Mouse (Mus musculus) urinary bladder, adult 18-20 months (tissue): ENCODE measurements around the gene Gm28308.

Experiments
- DNase-seq, 2 experiments: peaks; one replicate each; pipeline ENCODE4 v3.0.0; 2022; ENCODE audit warnings: low spot score in 2 of 2, mixed read lengths in 2 of 2

Gm28308 gene

DNA sequence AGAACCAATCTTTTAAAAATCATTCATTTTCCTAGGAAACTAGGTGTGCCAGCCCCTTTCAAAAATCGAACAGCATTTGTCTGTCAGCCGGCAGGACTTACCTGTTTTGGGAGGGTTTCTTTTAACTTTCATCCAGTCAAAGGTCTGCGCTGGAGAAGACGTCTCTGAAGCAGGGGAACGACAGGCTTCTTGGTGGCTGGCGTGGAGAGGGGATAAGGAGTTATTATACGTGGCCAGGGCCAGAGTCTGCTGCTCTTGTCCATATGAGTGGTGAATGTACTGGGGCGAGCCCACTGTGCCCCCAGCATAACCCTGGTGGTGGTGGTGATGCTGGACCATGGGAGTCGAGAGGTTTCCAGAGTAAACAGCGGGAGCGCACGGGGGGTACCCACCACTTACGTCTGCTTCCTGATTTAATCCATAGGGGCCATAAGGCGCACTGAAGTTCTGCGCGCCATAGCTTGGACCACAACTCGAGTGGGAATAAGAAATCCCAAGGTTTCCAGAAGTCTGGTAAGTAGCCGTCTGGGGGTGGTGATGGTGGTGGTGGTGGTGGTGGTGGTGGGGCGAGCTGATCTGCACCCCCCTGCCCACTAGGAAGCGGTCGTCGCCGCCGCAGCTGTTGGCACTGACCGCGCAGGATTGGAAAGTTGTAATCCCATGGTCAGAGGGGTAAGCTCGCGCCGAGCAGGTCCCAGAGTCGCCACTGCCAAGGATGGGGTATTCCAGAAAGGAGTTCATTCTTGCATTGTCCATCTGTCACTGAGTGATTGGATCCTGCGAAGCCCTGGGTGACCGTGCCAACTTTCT is 55.5 kb downstream of the Gm28308 start:
- DNase-seq = no peak

- DNase-seq = no peak
These were observed 56.5 kb downstream of the Gm28308 start for GRCm38 (mm10) chr6:52156551-52157200.

DNA sequence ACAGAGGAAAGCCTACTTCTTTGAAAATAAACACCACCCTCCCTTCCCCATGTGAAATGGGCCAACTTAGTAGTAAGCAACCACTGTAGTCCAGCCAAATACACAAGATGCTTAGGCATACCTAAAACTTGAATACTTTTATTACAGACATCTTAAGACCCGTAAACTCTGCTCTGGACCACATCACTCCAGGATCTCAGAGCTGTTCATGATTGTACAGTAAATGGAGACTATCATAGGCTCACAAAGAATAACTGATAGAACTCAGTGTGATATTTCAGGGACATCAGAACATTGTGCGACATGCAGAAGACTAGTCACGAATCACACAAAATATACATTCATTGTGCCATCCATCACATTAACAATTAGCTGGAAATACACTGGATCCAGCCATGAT is 57.7 kb downstream of the Gm28308 start:
- no peak for DNase-seq

GRCm38 (mm10) chr6:52154044-52154443 is 59.1 kb downstream of the Gm28308 start:
- DNase-seq = no peak

DNA sequence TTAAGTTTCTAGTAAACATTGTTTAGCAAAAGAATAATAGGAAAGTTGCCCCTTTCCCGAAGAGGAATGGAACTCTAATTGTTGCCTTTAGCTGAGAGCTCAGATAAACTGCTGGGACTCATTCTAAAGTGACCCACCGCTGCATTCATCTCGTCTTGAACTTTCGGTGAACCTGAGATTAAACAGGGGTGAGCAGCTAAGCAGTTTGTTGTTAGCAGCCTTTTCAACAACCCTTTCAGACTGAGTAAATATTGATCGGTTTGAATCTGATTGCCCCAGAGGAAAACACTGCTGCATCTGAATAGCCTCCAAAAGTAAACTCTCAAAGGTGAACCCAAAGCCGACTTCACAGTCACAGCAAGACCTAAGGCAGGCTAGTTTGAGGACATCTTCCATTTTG is 59.9 kb downstream of the Gm28308 start:
- no peak for DNase-seq

GRCm38 (mm10) chr6:52152226-52153193 is 60.6 kb downstream of the Gm28308 start:
- DNase-seq = no peak

- no peak for DNase-seq
These were observed 61.6 kb downstream of the Gm28308 start for GRCm38 (mm10) chr6:52151571-52151970.

GRCm38 (mm10) chr6:52150401-52150966 is 62.7 kb downstream of the Gm28308 start:
- DNase-seq = no peak

GRCm38 (mm10) chr6:52139115-52139514 is 74.0 kb downstream of the Gm28308 start:
- no peak for DNase-seq

DNA sequence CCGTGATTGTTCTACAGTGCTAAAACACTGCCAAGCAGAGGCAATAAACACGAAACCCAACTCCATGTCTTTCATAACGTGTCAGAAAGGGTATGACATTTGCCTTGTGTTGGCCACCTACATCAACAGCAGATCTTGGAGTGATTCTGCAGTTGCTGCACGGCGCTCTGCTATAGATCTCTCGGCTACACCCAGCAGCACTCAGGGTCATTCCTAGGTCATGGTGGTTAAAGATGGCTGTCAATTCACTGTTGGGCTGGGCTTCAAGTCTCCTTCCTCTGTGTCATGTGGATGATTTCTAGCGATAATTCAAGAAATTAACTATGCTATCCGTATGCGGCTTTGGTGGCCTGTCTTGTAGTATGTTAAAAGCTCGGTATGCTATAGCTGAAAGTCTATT is 74.6 kb downstream of the Gm28308 start:
- DNase-seq = no peak

GRCm38 (mm10) chr6:52137841-52138535 is 75.2 kb downstream of the Gm28308 start:
- no peak for DNase-seq

DNA sequence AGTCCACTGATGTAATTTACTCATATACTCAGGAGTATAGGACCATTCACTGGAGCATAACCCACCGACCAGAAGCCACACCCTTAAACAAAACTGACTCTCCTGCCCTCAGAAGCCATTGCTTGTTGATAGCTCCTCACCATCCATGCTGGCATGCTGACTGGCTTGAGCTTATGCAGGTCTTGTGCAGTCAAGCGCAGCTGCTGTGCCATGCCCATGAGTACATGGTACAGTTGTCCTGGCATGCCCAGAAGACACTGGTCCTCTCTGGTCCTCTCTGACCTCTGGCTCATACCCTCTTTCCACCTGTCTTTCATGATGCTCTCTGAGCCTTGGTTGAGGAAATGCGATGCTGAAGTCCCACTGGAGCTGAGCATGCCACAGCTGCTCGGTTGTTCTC is 89.5 kb downstream of the Gm28308 start:
- no peak for DNase-seq

- no peak for DNase-seq
These were observed 92.0 kb downstream of the Gm28308 start for GRCm38 (mm10) chr6:52121173-52121572.

DNA sequence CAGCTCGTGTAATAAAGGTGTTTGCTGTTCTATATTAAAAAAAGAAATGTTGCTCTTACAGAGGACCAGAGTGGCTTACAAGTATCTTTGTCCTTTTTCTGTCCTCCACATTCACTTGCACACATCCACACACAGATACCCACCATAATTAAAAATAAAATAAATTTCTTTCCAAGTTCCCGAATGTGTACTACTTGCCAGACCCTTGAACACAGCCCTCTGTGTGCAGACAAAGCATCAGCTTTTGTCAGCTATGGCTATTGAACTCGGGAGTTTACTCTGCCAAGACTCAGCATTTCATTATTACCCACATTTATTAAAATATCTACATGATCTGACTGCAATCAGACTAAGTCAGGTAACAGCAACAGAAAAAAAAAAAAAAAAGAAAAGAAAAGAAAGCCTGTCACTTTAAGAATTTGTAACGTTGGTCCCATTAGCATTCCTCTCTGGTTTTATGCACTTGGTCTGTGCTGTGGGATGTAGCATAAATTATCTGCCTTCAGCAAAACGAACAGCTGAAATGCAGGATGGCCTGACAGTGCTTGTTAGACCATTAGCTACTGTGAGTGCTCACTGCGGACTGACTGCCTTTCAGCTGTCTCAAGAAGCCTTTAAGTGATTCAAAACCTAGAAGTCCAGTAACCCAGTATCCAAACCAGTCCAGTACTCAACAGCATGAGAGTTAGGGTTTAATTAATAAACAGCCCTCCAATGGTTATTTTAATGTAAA is 94.1 kb downstream of the Gm28308 start:
- no peak for DNase-seq

DNA sequence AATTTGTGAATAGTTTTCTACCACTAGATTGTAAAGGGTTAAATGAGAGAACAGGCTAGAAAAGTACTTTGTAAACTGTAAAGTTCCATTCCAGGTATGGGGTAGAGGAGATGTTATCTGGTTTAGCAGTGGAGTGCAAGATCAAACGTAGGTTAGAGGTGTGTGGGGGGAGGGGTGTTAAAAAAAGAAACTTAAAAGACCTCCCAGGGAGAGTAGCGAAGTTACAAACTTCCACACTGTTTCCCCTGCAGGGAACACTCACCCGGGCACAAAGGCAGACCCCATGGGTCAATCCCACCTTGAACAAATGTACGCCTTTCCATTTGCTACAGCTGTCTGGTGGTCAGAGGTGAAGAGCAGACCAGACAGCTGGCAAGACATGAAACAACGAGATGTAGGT is 97.2 kb downstream of the Gm28308 start:
- DNase-seq = no peak
